In genomic region chr2:35337419-35337818, GRCm38 (mm10) we compare ENCODE assay signal across 9 mouse cellular contexts. TPM values are rescaled to one million over a fixed set of nuclear protein-coding genes. Genes with fewer than 3 reads are reported as not detected.
DNase-seq lines count a peak whose midpoint lies in the region; ATAC-seq and TF ChIP-seq lines count a peak whose summit lies in the region.
"Had no signal": no experiment of that assay in that cellular context is flagged by ENCODE, and none has a peak within 500 bp of the region (broad histone marks: within the 10 kb centered on the region; RNA-seq: fewer than 3 reads in every experiment).

No protein-coding gene starts in this region.

- TF ChIP-seq RAD21 in CH12.LX (IDR thresholded peaks at IDR 0.05; ENCODE audit: low read depth, low read length): no peak

- peak overlapping the region; percentile 74 for H3K4me2 ChIP-seq in CH12.LX (ENCODE audit: insufficient read depth, low read depth, poor library complexity, severe bottlenecking)
- H3K4me2 ChIP-seq in heart, embryonic 14.5 days (ENCODE audit: low read length): peak overlapping the region; percentile 96
- H3K4me2 ChIP-seq in limb, embryonic 14.5 days (replicated peaks; ENCODE audit: low read depth, low read length, severe bottlenecking): peak overlapping the region; percentile 99
- H3K4me2 ChIP-seq in neural tube, embryonic 13.5 days: peak overlapping the region; percentile 96

- H3K36me3 ChIP-seq in CH12.LX (replicated peaks in 1 of 2; ENCODE audit: control insufficient read depth in 1 of 2, insufficient read depth in 1 of 2, low read length in 1 of 2): no peaks in the 10 kb centered on the region
- H3K36me3 ChIP-seq in heart, embryonic 14.5 days (ENCODE audit: control insufficient read depth, insufficient read depth, low read length): no peaks in the 10 kb centered on the region
- no peaks in the 10 kb centered on the region for H3K36me3 ChIP-seq in limb, embryonic 14.5 days (ENCODE audit: control insufficient read depth, insufficient read depth, low read length)
- H3K36me3 ChIP-seq in neural tube, embryonic 13.5 days: no peaks in the 10 kb centered on the region

- no peaks in the 10 kb centered on the region for H3K79me2 ChIP-seq in CH12.LX (replicated peaks; ENCODE audit: control insufficient read depth, extremely low read depth, insufficient read depth, poor library complexity, severe bottlenecking)

- H3K27ac ChIP-seq in CH12.LX (ENCODE audit: insufficient read depth, low read depth): no peak overlapping the region
- peak overlapping the region; percentile 89 for H3K27ac ChIP-seq in bone marrow macrophage, adult 2 months (ENCODE audit: insufficient read depth, low read depth, low read length)
- H3K27ac ChIP-seq in heart, embryonic 14.5 days (replicated peaks in 1 of 2; ENCODE audit: control insufficient read depth in 1 of 2, insufficient read depth in 1 of 2, low read depth in 2 of 2, low read length in 2 of 2): peak overlapping the region; percentile 41 to 57; a peak in 3 of 4 replicates
- no peak overlapping the region for H3K27ac ChIP-seq in limb, embryonic 14.5 days (replicated peaks; ENCODE audit: low read depth, low read length)
- H3K27ac ChIP-seq in neural tube, embryonic 13.5 days (replicated peaks): peak overlapping the region; percentile 63; the same call in 1 of the 2 replicates

- TF ChIP-seq POLR2A in CH12.LX (IDR thresholded peaks at IDR 0.05; ENCODE audit: low read depth, low read length): no peak
- no peak for TF ChIP-seq POLR2A in bone marrow macrophage, adult 2 months (IDR thresholded peaks at IDR 0.05; ENCODE audit: borderline replicate concordance, low read depth, low read length)
- no peak for TF ChIP-seq POLR2A in limb, embryonic 14.5 days (IDR thresholded peaks at IDR 0.05; ENCODE audit: borderline replicate concordance, extremely low read depth, insufficient read depth, insufficient read length)

- TF ChIP-seq EP300 in CH12.LX (IDR thresholded peaks at IDR 0.05; ENCODE audit: low read length): no peak

- WGBS in heart, embryonic 14.5 days: 55% methylated on average over 10 of the region's 10 CpGs
- WGBS in limb, embryonic 14.5 days: 44% methylated on average over 10 of the region's 10 CpGs
- 42% methylated on average over 10 of the region's 10 CpGs for WGBS in neural tube, embryonic 13.5 days

- H3K9me3 ChIP-seq in CH12.LX (replicated peaks; ENCODE audit: low read length): no peaks in the 10 kb centered on the region
- H3K9me3 ChIP-seq in heart, embryonic 14.5 days (ENCODE audit: control insufficient read depth, low read length): no peaks in the 10 kb centered on the region
- H3K9me3 ChIP-seq in limb, embryonic 14.5 days (ENCODE audit: control insufficient read depth, low read length): no peaks in the 10 kb centered on the region
- H3K9me3 ChIP-seq in neural tube, embryonic 13.5 days: no peaks in the 10 kb centered on the region

- peak overlapping the region; percentile 66; the same call in 1 of the 2 replicates for H3K9ac ChIP-seq in CH12.LX (ENCODE audit: insufficient read depth, low read depth)
- peak overlapping the region; percentile 54 for H3K9ac ChIP-seq in heart, embryonic 14.5 days (ENCODE audit: low read length)
- peak overlapping the region; percentile 71; the same call in 1 of the 2 replicates for H3K9ac ChIP-seq in limb, embryonic 14.5 days (ENCODE audit: low read depth, low read length, severe bottlenecking)
- H3K9ac ChIP-seq in neural tube, embryonic 13.5 days: peak overlapping the region; percentile 62

- TF ChIP-seq CTCF in CH12.LX (conservative IDR thresholded peaks at IDR 0.05 in 1 of 2, IDR thresholded peaks at IDR 0.05 in 1 of 2; ENCODE audit: low read depth in 2 of 2, low read length in 2 of 2): no peak
- TF ChIP-seq CTCF in bone marrow macrophage, adult 2 months (IDR thresholded peaks at IDR 0.05; ENCODE audit: low read depth, low read length): no peak

- ATAC-seq in heart, embryonic 14.5 days (ENCODE audit: insufficient number of reproducible peaks, insufficient read depth, low FRiP score, low read depth): no peak
- ATAC-seq in limb, embryonic 14.5 days (ENCODE audit: low FRiP score, low read depth): no peak
- ATAC-seq in neural tube, embryonic 13.5 days (ENCODE audit: low read depth): peak; percentile 33

- H3K4me1 ChIP-seq in CH12.LX (ENCODE audit: control insufficient read depth in 1 of 2, insufficient read depth in 2 of 2): peaks cover 7 to 18% of the 10 kb centered on the region in 2 experiments
- H3K4me1 ChIP-seq in bone marrow macrophage, adult 2 months (ENCODE audit: control insufficient read depth, insufficient read depth, low read length): peaks cover 36% of the 10 kb centered on the region
- peaks cover 5 to 11% of the 10 kb centered on the region in 2 experiments; a peak in 3 of 4 replicates for H3K4me1 ChIP-seq in heart, embryonic 14.5 days (ENCODE audit: control insufficient read depth in 2 of 2, insufficient read depth in 2 of 2, low read length in 2 of 2)
- H3K4me1 ChIP-seq in limb, embryonic 14.5 days (ENCODE audit: control insufficient read depth, insufficient read depth, low read length): peaks cover 14% of the 10 kb centered on the region
- H3K4me1 ChIP-seq in neural tube, embryonic 13.5 days (replicated peaks): peaks cover 21% of the 10 kb centered on the region

- H3K27me3 ChIP-seq in CH12.LX (replicated peaks): peaks cover 12% of the 10 kb centered on the region
- no peaks in the 10 kb centered on the region for H3K27me3 ChIP-seq in heart, embryonic 14.5 days (ENCODE audit: control insufficient read depth, insufficient read depth, low read length)
- no peaks in the 10 kb centered on the region for H3K27me3 ChIP-seq in limb, embryonic 14.5 days (ENCODE audit: control insufficient read depth, insufficient read depth, low read length)
- H3K27me3 ChIP-seq in neural tube, embryonic 13.5 days: peaks cover 8% of the 10 kb centered on the region; the same call in 1 of the 2 replicates

- in situ Hi-C loops in CH12.LX (cut with MboI; ENCODE audit: low pct_ligation_motif_present, low pct_unique_long_range_greater_than_20kb, low sequenced_read_pairs): loop anchor here (5.0 kb wide), 1 partner anchor 40 kb away; no protein-coding TSS in a partner anchor

- H3K4me3 ChIP-seq in CH12.LX (replicated peaks in 1 of 3; ENCODE audit: low read depth in 2 of 3, low read length in 2 of 3, poor library complexity in 1 of 3): peak overlapping the region in 2 of 3 experiments; percentile 31 to 69
- peak overlapping the region; percentile 64 for H3K4me3 ChIP-seq in bone marrow macrophage, adult 2 months (ENCODE audit: insufficient read depth, low read length)
- H3K4me3 ChIP-seq in heart, embryonic 14.5 days (ENCODE audit: control insufficient read depth in 1 of 2, insufficient read depth in 1 of 2, low read depth in 1 of 2, low read length in 2 of 2): peak overlapping the region; percentile 31 to 71
- peak overlapping the region; percentile 66 for H3K4me3 ChIP-seq in limb, embryonic 14.5 days (replicated peaks; ENCODE audit: low read length)
- peak overlapping the region; percentile 68 for H3K4me3 ChIP-seq in neural tube, embryonic 13.5 days

- intact Hi-C loops in left cerebral cortex, postnatal 14 days (cut with DNase I): no loop called here

- dilution Hi-C loops in CH12.LX (cut with MboI; ENCODE audit: extremely low pct_ligation_motif_present, extremely low pct_unique_long_range_greater_than_20kb, low sequenced_read_pairs): no loop called here

- DNase-seq in CH12.LX (ENCODE audit: extremely low read depth): no peak
- DNase-seq in limb, embryonic 14.5 days (ENCODE audit: low spot score): no peak
- no peak for DNase-seq in left cerebral cortex, postnatal 14 days (ENCODE audit: low spot score in 2 of 2)
- no peak for DNase-seq in urinary bladder, postnatal 25 days (ENCODE audit: low spot score)
- no peak for DNase-seq in cerebellum, postnatal 4 days (ENCODE audit: low spot score in 2 of 2)

TF ChIP-seq in CH12.LX, 34 proteins besides CTCF, POLR2A, EP300 and RAD21:
- TF ChIP-seq USF2 (conservative IDR thresholded peaks at IDR 0.05; ENCODE audit: low read depth, low read length) (no peak), IRF4 (IDR thresholded peaks at IDR 0.05; ENCODE audit: low read depth, low read length) (no peak), ZMIZ1 (IDR thresholded peaks at IDR 0.05; ENCODE audit: low read depth, low read length) (no peak), HCFC1 (IDR thresholded peaks at IDR 0.05; ENCODE audit: low read depth, low read length) (no peak), SIN3A (IDR thresholded peaks at IDR 0.05; ENCODE audit: low read length) (no peak)

RNA-seq across cellular contexts. Expression of gene Stom, which starts 0.6 kb away (rescaled TPM):
- total RNA-seq in CH12.LX (2012; rRNA removed) (3.3 and 6.3 TPM in 2 replicates), CH12.LX (2014; rRNA removed) (4.9 and 5.8 TPM in 2 replicates)
- polyA plus RNA-seq in CH12.LX (2012; ENCODE audit: insufficient read length, low read depth): 4.3 and 4.5 TPM in 2 replicates
- polyA plus RNA-seq in bone marrow macrophage, adult 2 months (2012; ENCODE audit: insufficient read depth, insufficient read length, missing spikeins): 350 and 351 TPM in 2 replicates
- 40.3 and 46.7 TPM in 2 replicates for polyA plus RNA-seq in heart, embryonic 14.5 days (2014; fragmentation: Nextera tagmentation; extraction: Ambion mirVana)
- polyA plus RNA-seq in limb, embryonic 14.5 days (2012; rRNA removed): 14.0 and 15.1 TPM in 2 replicates
- 19.1 and 23.8 TPM in 2 replicates for polyA plus RNA-seq in limb, embryonic 14.5 days (2014; fragmentation: Nextera tagmentation; extraction: Ambion mirVana)
- polyA plus RNA-seq in neural tube, embryonic 13.5 days (2015; fragmentation: Nextera tagmentation; extraction: Ambion mirVana): 13.3 and 16.5 TPM in 2 replicates
- total RNA-seq in left cerebral cortex, postnatal 14 days (2021): 10 to 100 TPM in 1 of 2 experiments, 1 to 10 TPM in 1; 8.0 to 10.1 TPM

RNA-seq across cellular contexts. Expression of gene 4930568D16Rik, which starts 30.1 kb away (rescaled TPM):
- total RNA-seq in CH12.LX (2012; rRNA removed) (not detected in 2 replicates), CH12.LX (2014; rRNA removed) (not detected in 2 replicates)
- not detected in 2 replicates for polyA plus RNA-seq in CH12.LX (2012; ENCODE audit: insufficient read length, low read depth)
- not detected in 2 replicates for polyA plus RNA-seq in bone marrow macrophage, adult 2 months (2012; ENCODE audit: insufficient read depth, insufficient read length, missing spikeins)
- not detected in 2 replicates for polyA plus RNA-seq in heart, embryonic 14.5 days (2014; fragmentation: Nextera tagmentation; extraction: Ambion mirVana)
- not detected in 2 replicates for polyA plus RNA-seq in limb, embryonic 14.5 days (2012; rRNA removed)
- polyA plus RNA-seq in limb, embryonic 14.5 days (2014; fragmentation: Nextera tagmentation; extraction: Ambion mirVana): not detected in 2 replicates
- not detected in 2 replicates for polyA plus RNA-seq in neural tube, embryonic 13.5 days (2015; fragmentation: Nextera tagmentation; extraction: Ambion mirVana)
- not detected for total RNA-seq in left cerebral cortex, postnatal 14 days (2021)
- polyA plus RNA-seq: brain, embryonic 14.5 days had no signal

RNA-seq across cellular contexts. Expression of gene 4930402F06Rik, which starts 59.6 kb away (rescaled TPM):
- total RNA-seq in CH12.LX (2012; rRNA removed) (not detected in 2 replicates), CH12.LX (2014; rRNA removed) (not detected in 2 replicates)
- not detected in 2 replicates for polyA plus RNA-seq in CH12.LX (2012; ENCODE audit: insufficient read length, low read depth)
- not detected in 2 replicates for polyA plus RNA-seq in bone marrow macrophage, adult 2 months (2012; ENCODE audit: insufficient read depth, insufficient read length, missing spikeins)
- not detected in 2 replicates for polyA plus RNA-seq in heart, embryonic 14.5 days (2014; fragmentation: Nextera tagmentation; extraction: Ambion mirVana)
- not detected in 2 replicates for polyA plus RNA-seq in limb, embryonic 14.5 days (2012; rRNA removed)
- polyA plus RNA-seq in limb, embryonic 14.5 days (2014; fragmentation: Nextera tagmentation; extraction: Ambion mirVana): not detected in 2 replicates
- not detected in 2 replicates for polyA plus RNA-seq in neural tube, embryonic 13.5 days (2015; fragmentation: Nextera tagmentation; extraction: Ambion mirVana)
- total RNA-seq in left cerebral cortex, postnatal 14 days (2021): not detected
- polyA plus RNA-seq: brain, embryonic 14.5 days had no signal

Comparison
In these comparisons a context has a peak if more than half of its experiments do, and no peak if none do; other contexts are left out.
1. H3K27ac ChIP-seq: peak in bone marrow macrophage, adult 2 months (single experiment), heart, embryonic 14.5 days (2 of 2) and neural tube, embryonic 13.5 days (single experiment); none in CH12.LX (single experiment) and limb, embryonic 14.5 days (single experiment).
2. Peak in every context shown above with its lines, with median percentiles within 50 percentile points of each other: H3K4me2 ChIP-seq, H3K4me3 ChIP-seq and H3K9ac ChIP-seq.